Mouse (Mus musculus) small intestine, adult 2 months (tissue): ENCODE measurements around the gene P4htm.

Source experiments
- CTCF ChIP-seq: fragments of 200-500 bp; IDR thresholded peaks from 2 replicates; pipeline ENCODE4 v1.5.1; 2012; ENCODE audit warnings: low read depth, mild to moderate bottlenecking, control low read depth, inconsistent platforms, low read length, moderate library complexity, mixed read lengths; ENCODE audit not compliant: insufficient replicate concordance, insufficient read length; ENCODE audit errors: extremely low read depth
- POLR2A ChIP-seq: fragments of 200-500 bp; IDR thresholded peaks from 2 replicates; pipeline ENCODE4 v1.6.1; 2012; ENCODE audit warnings: low read depth, mild to moderate bottlenecking, control low read depth, inconsistent platforms, low read length, moderate library complexity

GRCm38 (mm10) chr9:108563671-108564070 is 33.8 kb downstream of the P4htm start:
- no peak for TF ChIP-seq POLR2A
- TF ChIP-seq CTCF, result no peak
